Mouse (Mus musculus): ENCODE data around the gene Pros1.

DNA sequence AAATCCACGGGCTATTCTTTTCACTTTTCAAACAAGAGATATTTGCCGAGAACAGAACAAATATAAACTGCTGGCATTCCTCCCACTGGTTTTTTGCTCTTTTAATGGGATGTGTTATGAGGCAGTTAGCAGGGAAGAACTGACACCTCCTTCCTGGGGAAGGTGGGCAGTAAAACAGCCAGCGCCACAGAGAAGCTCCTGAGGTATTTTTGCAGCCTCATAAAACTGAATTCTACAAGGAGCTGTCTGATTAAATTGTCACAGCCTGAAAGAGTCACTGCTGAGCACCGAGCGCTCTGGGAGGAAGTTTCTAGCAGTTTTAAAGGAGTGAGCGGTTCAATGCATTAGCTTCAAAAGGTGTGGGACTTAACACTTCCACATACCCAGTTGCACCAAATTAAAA, 110.3 kb downstream of the Pros1 start:
- no peak for TF ChIP-seq POLR2A (IDR thresholded peaks at IDR 0.05; ENCODE audit: low read depth, low read length)
- no peak for TF ChIP-seq CTCF (conservative IDR thresholded peaks at IDR 0.05; ENCODE audit: insufficient read depth, insufficient read length, low read depth, low read length)
